Mouse (Mus musculus) lung, postnatal 0 days (tissue): ENCODE results near the gene Ell2. TPM values are rescaled to one million over a fixed set of nuclear protein-coding genes. Genes with fewer than 3 reads are reported as not detected.
A peak's percentile ranks its signal among the peaks of the same experiment; 100 is the strongest.

ENCODE experiments used
- ATAC-seq: fragments of 200-750 bp; cut with Nextera tagmentation; 2 replicates; pipeline ENCODE4 v1.8.0; 2017; ENCODE audit warnings: moderate library complexity
- DNase-seq: peaks from one replicate; pipeline ENCODE4 v3.0.0-alpha.2; 2016; ENCODE audit warnings: low spot score
- H3K27ac ChIP-seq: fragments of 300-500 bp; sonication (generic); 2 replicates; pipeline ENCODE4 v1.5.1; 2014; ENCODE audit warnings: antibody characterized with exemption, mild to moderate bottlenecking, low read length, mixed read lengths
- H3K27me3 ChIP-seq: fragments of 300-500 bp; sonication (generic); replicated peaks from 2 replicates; pipeline ENCODE4 v1.6.1; 2014; ENCODE audit warnings: low read length, mixed read lengths; ENCODE audit not compliant: insufficient read depth
- H3K36me3 ChIP-seq: fragments of 300-500 bp; sonication (generic); 2 replicates; pipeline ENCODE4 v1.6.1; 2014; ENCODE audit warnings: low read length, mixed read lengths; ENCODE audit not compliant: insufficient read depth
- H3K4me1 ChIP-seq: fragments of 300-500 bp; sonication (generic); 2 replicates; pipeline ENCODE4 v1.6.1; 2014; ENCODE audit warnings: antibody characterized with exemption, low read depth, low read length, mixed read lengths; ENCODE audit not compliant: insufficient read depth
- H3K4me2 ChIP-seq: fragments of 300-500 bp; sonication (generic); replicated peaks from 2 replicates; pipeline ENCODE4 v1.6.1; 2014; ENCODE audit warnings: low read depth, mild to moderate bottlenecking, low read length, moderate library complexity, mixed read lengths
- H3K4me3 ChIP-seq: fragments of 300-500 bp; sonication (generic); 2 replicates; pipeline ENCODE4 v1.5.1; 2014; ENCODE audit warnings: low read depth, low read length
- H3K9ac ChIP-seq: fragments of 300-500 bp; sonication (generic); replicated peaks from 2 replicates; pipeline ENCODE4 v1.6.1; 2014; ENCODE audit warnings: low read depth, mild to moderate bottlenecking
- H3K9me3 ChIP-seq: fragments of 300-500 bp; sonication (generic); 2 replicates; pipeline ENCODE4 v1.6.1; 2016; ENCODE audit warnings: low read length, mixed read lengths
- CTCF ChIP-seq: IDR thresholded peaks from 2 replicates; pipeline ENCODE4 v1.5.1; 2016; ENCODE audit warnings: antibody characterized with exemption, mild to moderate bottlenecking
- EP300 ChIP-seq: IDR thresholded peaks from 2 replicates; pipeline ENCODE4 v1.6.1; 2016; ENCODE audit warnings: antibody characterized with exemption, mild to moderate bottlenecking, control low read depth
- WGBS: fragments of 180-500 bp; shearing (Covaris S2); extraction: QIAGEN DNeasy Blood & Tissue Kit; methylation state at CpG from one replicate; pipeline ENCODE4 v1.1.7; 2014; 5-methylcytosine and 5-hydroxymethylcytosine counted together
- polyA plus RNA-seq: library from polyadenylated mRNA; unstranded; fragments of >200 nt; fragmentation: Nextera tagmentation; extraction: Ambion mirVana; gene quantifications from 2 replicates; pipeline ENCODE4 v1.2.1, GENCODE M21; 2015

The Ell2 gene
- polyA plus RNA-seq, 1 experiment from 2014 or later: 6.1 TPM

GRCm38 (mm10) chr13:75745328-75745727 is 38.8 kb downstream of the Ell2 start:
- H3K27me3 ChIP-seq: no peaks in the 10 kb centered on the region
- TF ChIP-seq EP300: no peak
- TF ChIP-seq CTCF: no peak
- H3K9me3 ChIP-seq: no peaks in the 10 kb centered on the region

GRCm38 (mm10) chr13:75747265-75747664 is 40.7 kb downstream of the Ell2 start:
- no peak overlapping the region for H3K27ac ChIP-seq
- no peak overlapping the region for H3K4me3 ChIP-seq
- no peaks in the 10 kb centered on the region for H3K36me3 ChIP-seq
- no peak for DNase-seq
- WGBS: 83% methylated on average over 3 of the region's 3 CpGs
- no peaks in the 10 kb centered on the region for H3K27me3 ChIP-seq
- ATAC-seq: no peak
- no peak overlapping the region for H3K4me2 ChIP-seq
- H3K9ac ChIP-seq: no peak overlapping the region
- TF ChIP-seq CTCF: no peak
- TF ChIP-seq EP300: no peak
- no peaks in the 10 kb centered on the region for H3K9me3 ChIP-seq
- no peaks in the 10 kb centered on the region for H3K4me1 ChIP-seq

More at GRCm38 (mm10) chr13:75745328-75745727, 38.8 kb downstream of the Ell2 start:
- Histone ChIP-seq H3K4me1 (no peaks in the 10 kb centered on the region), H3K4me2 (no peak overlapping the region), H3K36me3 (no peaks in the 10 kb centered on the region), H3K4me3 (no peak overlapping the region), H3K27ac (no peak overlapping the region), H3K9ac (no peak overlapping the region)
- no peak for ATAC-seq
- no peak for DNase-seq

- no peak overlapping the region for H3K27ac ChIP-seq
- ATAC-seq (no peak), DNase-seq (no peak)
- no peaks in the 10 kb centered on the region for H3K9me3 ChIP-seq
- no peaks in the 10 kb centered on the region for H3K27me3 ChIP-seq
- WGBS: 69% methylated on average over 7 of the region's 7 CpGs
- peaks cover 3% of the 10 kb centered on the region; the same call in 1 of the 2 replicates for H3K4me1 ChIP-seq
- TF ChIP-seq EP300 (no peak), CTCF (no peak)
- H3K36me3 ChIP-seq: no peaks in the 10 kb centered on the region
- H3K9ac ChIP-seq: no peak overlapping the region
- H3K4me2 ChIP-seq: no peak overlapping the region
- H3K4me3 ChIP-seq: no peak overlapping the region
Observed at GRCm38 (mm10) chr13:75748685-75749084, 42.1 kb downstream of the Ell2 start.

- DNase-seq (no peak), ATAC-seq (no peak)
- TF ChIP-seq CTCF (no peak), EP300 (no peak)
- Histone ChIP-seq H3K36me3 (no peaks in the 10 kb centered on the region), H3K9ac (no peak overlapping the region), H3K9me3 (no peaks in the 10 kb centered on the region), H3K4me1 (peaks cover 3% of the 10 kb centered on the region; the same call in 1 of the 2 replicates), H3K27me3 (no peaks in the 10 kb centered on the region), H3K4me3 (no peak overlapping the region), H3K27ac (no peak overlapping the region), H3K4me2 (no peak overlapping the region)
- 79% methylated on average over 2 of the region's 2 CpGs for WGBS
Observed at GRCm38 (mm10) chr13:75750785-75751184, 44.2 kb downstream of the Ell2 start.

GRCm38 (mm10) chr13:75752216-75752938 is 45.8 kb downstream of the Ell2 start:
- H3K9me3 ChIP-seq: no peaks in the 10 kb centered on the region
- ATAC-seq: peak; percentile 96
- no peak overlapping the region for H3K9ac ChIP-seq
- H3K27ac ChIP-seq: no peak overlapping the region
- H3K36me3 ChIP-seq: peaks cover 4% of the 10 kb centered on the region; the same call in 1 of the 2 replicates
- peak; percentile 81 for DNase-seq
- H3K4me1 ChIP-seq: peaks cover 3% of the 10 kb centered on the region; the same call in 1 of the 2 replicates
- H3K27me3 ChIP-seq: no peaks in the 10 kb centered on the region
- no peak overlapping the region for H3K4me3 ChIP-seq
- no peak overlapping the region for H3K4me2 ChIP-seq
- TF ChIP-seq CTCF (no peak), EP300 (no peak)
- WGBS: 72% methylated on average over 5 of the region's 5 CpGs

- Histone ChIP-seq H3K36me3 (peaks cover 4% of the 10 kb centered on the region; the same call in 1 of the 2 replicates), H3K27me3 (no peaks in the 10 kb centered on the region), H3K9ac (no peak overlapping the region), H3K4me2 (no peak overlapping the region), H3K9me3 (no peaks in the 10 kb centered on the region), H3K27ac (no peak overlapping the region), H3K4me1 (peaks cover 3% of the 10 kb centered on the region; the same call in 1 of the 2 replicates), H3K4me3 (no peak overlapping the region)
- 83% methylated on average over 5 of the region's 5 CpGs for WGBS
- ATAC-seq: no peak
- DNase-seq: no peak
- TF ChIP-seq EP300 (no peak), CTCF (no peak)
Observed at GRCm38 (mm10) chr13:75754398-75754797, 47.8 kb downstream of the Ell2 start.
